Mouse (Mus musculus): ENCODE data around the gene Commd4. TPM values are rescaled to one million over a fixed set of nuclear protein-coding genes. Genes with fewer than 3 reads are reported as not detected.
A peak's percentile ranks its signal among the peaks of the same experiment; 100 is the strongest.

The Commd4 gene
- polyA plus RNA-seq, 1 experiment from 2014 or later, result 134 TPM

GRCm38 (mm10) chr9:57138507-57138906 is 19.6 kb downstream of the Commd4 start:
- Histone ChIP-seq H3K9me3 (no peaks in the 10 kb centered on the region), H3K36me3 (peaks cover 93% of the 10 kb centered on the region), H3K4me3 (no peak overlapping the region), H3K4me1 (replicated peaks) (no peaks in the 10 kb centered on the region), H3K27ac (no peak overlapping the region), H3K27me3 (ENCODE audit: insufficient read depth, poor library complexity, severe bottlenecking) (no peaks in the 10 kb centered on the region)
- no peak for DNase-seq (ENCODE audit: low spot score)
- WGBS, result 93% methylated on average over 6 of the region's 6 CpGs

GRCm38 (mm10) chr9:57137777-57138176 is 20.4 kb downstream of the Commd4 start:
- WGBS, result 88% methylated on average over 9 of the region's 9 CpGs
- Histone ChIP-seq H3K27ac (no peak overlapping the region), H3K4me1 (replicated peaks) (no peaks in the 10 kb centered on the region), H3K27me3 (ENCODE audit: insufficient read depth, poor library complexity, severe bottlenecking) (no peaks in the 10 kb centered on the region), H3K4me3 (no peak overlapping the region), H3K36me3 (peaks cover 85% of the 10 kb centered on the region), H3K9me3 (no peaks in the 10 kb centered on the region)
- DNase-seq (ENCODE audit: low spot score), result no peak

DNA sequence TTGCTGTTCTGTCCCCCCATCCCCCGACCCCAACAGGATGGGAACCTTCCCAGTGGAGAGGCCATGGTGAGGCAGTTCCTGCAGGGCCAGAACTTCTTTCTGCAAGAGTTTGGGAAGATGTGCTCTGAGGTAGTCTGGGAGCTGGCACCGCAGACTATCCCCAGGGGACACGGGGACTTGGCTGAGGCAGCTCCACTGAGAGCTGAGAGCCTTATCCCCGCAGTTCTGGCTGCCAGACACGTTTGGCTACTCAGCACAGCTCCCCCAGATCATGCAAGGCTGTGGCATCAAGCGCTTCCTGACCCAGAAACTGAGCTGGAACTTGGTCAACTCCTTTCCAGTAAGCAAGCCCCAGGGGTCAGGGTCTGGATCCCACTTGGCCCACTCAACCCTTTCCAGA is 20.9 kb downstream of the Commd4 start:
- Histone ChIP-seq H3K4me3 (no peak overlapping the region), H3K27me3 (ENCODE audit: insufficient read depth, poor library complexity, severe bottlenecking) (no peaks in the 10 kb centered on the region), H3K4me1 (replicated peaks) (no peaks in the 10 kb centered on the region), H3K9me3 (no peaks in the 10 kb centered on the region), H3K27ac (no peak overlapping the region), H3K36me3 (peaks cover 80% of the 10 kb centered on the region)
- WGBS, result 88% methylated on average over 6 of the region's 6 CpGs
- no peak for DNase-seq (ENCODE audit: low spot score)

DNA sequence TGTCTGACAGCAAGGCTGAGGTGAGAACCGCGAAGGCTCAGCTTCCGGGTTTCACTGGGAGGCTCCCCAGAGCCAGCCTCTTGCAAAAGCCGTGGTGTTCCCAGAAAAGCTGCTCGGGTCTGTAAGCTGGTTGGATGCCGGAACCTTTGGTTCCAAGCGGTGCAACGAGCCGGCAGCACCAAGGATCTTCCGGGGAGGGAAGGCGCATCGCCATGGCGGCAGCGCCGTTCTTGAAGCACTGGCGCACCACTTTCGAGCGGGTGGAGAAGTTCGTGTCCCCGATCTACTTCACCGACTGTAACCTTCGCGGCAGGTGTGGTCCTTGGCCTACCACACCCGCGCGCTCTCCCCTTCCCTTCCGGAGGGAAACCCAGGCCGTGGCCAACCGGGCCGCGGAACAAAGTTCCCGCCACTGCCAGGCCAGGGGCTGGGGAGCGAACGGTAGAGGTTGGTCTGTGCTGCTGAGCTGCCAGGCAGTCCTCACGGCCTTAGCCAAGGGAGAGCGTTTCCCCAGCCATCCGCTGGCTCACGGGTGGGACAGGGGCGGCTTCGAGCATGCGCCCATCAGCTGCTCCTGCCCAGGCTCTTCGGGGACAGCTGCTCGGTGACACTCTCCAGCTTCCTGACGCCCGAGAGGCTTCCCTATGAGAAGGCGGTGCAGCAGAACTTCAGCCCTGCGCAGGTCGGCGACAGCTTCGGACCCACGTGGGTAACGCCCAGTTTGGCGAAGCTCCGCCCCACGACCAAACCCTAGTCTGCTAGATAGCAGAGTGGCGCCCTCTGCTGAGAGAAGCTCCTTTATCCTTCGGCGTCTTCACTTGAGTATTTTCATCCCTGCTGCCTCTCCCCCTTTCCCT is 27.3 kb downstream of the Commd4 start, which contains the start of gene Man2c1:
Gene Man2c1 (plus strand): TSS at position 114 of the 857 bp plus-strand sequence.
- H3K9me3 ChIP-seq, result no peaks in the 10 kb centered on the region
- peak; percentile 92 for DNase-seq (ENCODE audit: low spot score)
- H3K36me3 ChIP-seq, result peaks cover 55% of the 10 kb centered on the region
- H3K27me3 ChIP-seq (ENCODE audit: insufficient read depth, poor library complexity, severe bottlenecking), result no peaks in the 10 kb centered on the region
- peaks cover 17% of the 10 kb centered on the region for H3K4me1 ChIP-seq (replicated peaks)
- H3K4me3 ChIP-seq, result peak within 1 kb of the TSS; percentile 72
- WGBS, result under 1% methylated on average over 58 of the region's 58 CpGs
- peak within 1 kb of the TSS; percentile 94 for H3K27ac ChIP-seq

GRCm38 (mm10) chr9:57129641-57130040 is 28.5 kb downstream of the Commd4 start:
- H3K27me3 ChIP-seq (ENCODE audit: insufficient read depth, poor library complexity, severe bottlenecking), result no peaks in the 10 kb centered on the region
- H3K4me1 ChIP-seq (replicated peaks), result peaks cover 17% of the 10 kb centered on the region
- H3K4me3 ChIP-seq, result peak overlapping the region; percentile 72
- H3K9me3 ChIP-seq, result no peaks in the 10 kb centered on the region
- peaks cover 55% of the 10 kb centered on the region for H3K36me3 ChIP-seq
- DNase-seq (ENCODE audit: low spot score), result no peak
- no peak overlapping the region for H3K27ac ChIP-seq

DNA sequence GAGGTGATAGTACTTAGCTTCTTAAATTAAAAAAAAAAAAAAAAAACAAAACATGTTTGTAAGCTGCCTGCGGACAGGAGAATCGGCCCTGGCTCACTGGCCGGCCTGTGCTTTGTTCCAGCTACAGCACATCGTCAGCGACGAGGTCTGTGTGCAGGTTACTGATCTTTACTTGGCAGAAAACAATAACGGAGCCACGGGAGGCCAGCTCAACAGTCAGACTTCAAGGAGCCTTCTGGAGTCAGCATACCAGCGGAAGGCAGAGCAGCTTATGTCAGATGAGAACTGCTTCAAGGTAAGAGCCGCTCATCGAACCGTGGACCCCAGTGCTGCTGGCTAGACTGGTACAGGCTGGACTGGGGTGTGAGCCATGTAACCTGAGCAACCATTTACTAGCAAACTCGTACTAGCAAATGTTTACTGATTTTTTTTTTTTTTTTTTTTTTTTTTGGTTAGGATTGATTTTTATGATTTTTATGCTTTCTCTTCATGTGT is 40.8 kb downstream of the Commd4 start:
- Histone ChIP-seq H3K4me3 (no peak overlapping the region), H3K27me3 (ENCODE audit: insufficient read depth, poor library complexity, severe bottlenecking) (no peaks in the 10 kb centered on the region), H3K36me3 (peaks cover 99% of the 10 kb centered on the region), H3K9me3 (no peaks in the 10 kb centered on the region), H3K27ac (no peak overlapping the region), H3K4me1 (replicated peaks) (no peaks in the 10 kb centered on the region)
- DNase-seq (ENCODE audit: low spot score), result no peak
- WGBS, result 88% methylated on average over 13 of the region's 13 CpGs

Other genes with a start within 250 kb of the Commd4 start
- 6.7 and 9.2 TPM in 2 replicates for gene Snx33, start 230.0 kb downstream of the Commd4 start, polyA plus RNA-seq (2016; fragmentation: Nextera tagmentation; extraction: Ambion mirVana)
- 66.8 and 67.9 TPM in 2 replicates for gene Imp3, start 220.9 kb downstream of the Commd4 start, polyA plus RNA-seq (2016; fragmentation: Nextera tagmentation; extraction: Ambion mirVana)
- gene Snupn, start 207.5 kb downstream of the Commd4 start, polyA plus RNA-seq (2016; fragmentation: Nextera tagmentation; extraction: Ambion mirVana), result 28.4 and 28.6 TPM in 2 replicates
- gene Ptpn9, start 163.4 kb downstream of the Commd4 start, polyA plus RNA-seq (2016; fragmentation: Nextera tagmentation; extraction: Ambion mirVana), result 20.5 and 21.4 TPM in 2 replicates
- gene Sin3a, start 86.3 kb downstream of the Commd4 start, polyA plus RNA-seq (2016; fragmentation: Nextera tagmentation; extraction: Ambion mirVana), result 46.7 and 51.0 TPM in 2 replicates
- 58.7 and 62.5 TPM in 2 replicates for gene Man2c1, start 27.6 kb downstream of the Commd4 start, polyA plus RNA-seq (2016; fragmentation: Nextera tagmentation; extraction: Ambion mirVana)
- 6.3 and 8.0 TPM in 2 replicates for gene Neil1, start 10.0 kb downstream of the Commd4 start, polyA plus RNA-seq (2016; fragmentation: Nextera tagmentation; extraction: Ambion mirVana)
- gene Trcg1, start 78.2 kb upstream of the Commd4 start, polyA plus RNA-seq (2016; fragmentation: Nextera tagmentation; extraction: Ambion mirVana), result not detected in 2 replicates
- gene 1700017B05Rik, start 104.3 kb upstream of the Commd4 start, polyA plus RNA-seq (2016; fragmentation: Nextera tagmentation; extraction: Ambion mirVana), result 9.5 and 10.9 TPM in 2 replicates

Measured in hindbrain, embryonic 10.5 days (tissue).